11 mouse cellular contexts compared by ENCODE assay signal in genomic region chr11:107447349-107447748, GRCm38 (mm10). TPM values are rescaled to one million over a fixed set of nuclear protein-coding genes. Genes with fewer than 3 reads are reported as not detected.
DNase-seq lines count a peak whose midpoint lies in the region; ATAC-seq and TF ChIP-seq lines count a peak whose summit lies in the region.
"Had no signal": no experiment of that assay in that cellular context is flagged by ENCODE, and none has a peak within 500 bp of the region (broad histone marks: within the 10 kb centered on the region; RNA-seq: fewer than 3 reads in every experiment).

No protein-coding gene starts in this region.

- H3K36me3 ChIP-seq in lung, postnatal 0 days (ENCODE audit: insufficient read depth, low read length) = no peaks in the 10 kb centered on the region
- H3K36me3 ChIP-seq in erythroblast, embryonic 14.5 days (ENCODE audit: control insufficient read depth) = peaks cover 17% of the 10 kb centered on the region
- H3K36me3 ChIP-seq in myocyte (ENCODE audit: control insufficient read depth, insufficient read depth) = no peaks in the 10 kb centered on the region
- no peaks in the 10 kb centered on the region for H3K36me3 ChIP-seq in forebrain, embryonic 16.5 days (ENCODE audit: control insufficient read depth, insufficient read depth)
- H3K36me3 ChIP-seq: neural tube, embryonic 15.5 days had no signal

- H3K79me2 ChIP-seq in myocyte (ENCODE audit: control insufficient read depth, insufficient read depth) = no peaks in the 10 kb centered on the region

- no peaks in the 10 kb centered on the region for H3K9me3 ChIP-seq in lung, postnatal 0 days (ENCODE audit: low read length)
- H3K9me3 ChIP-seq in erythroblast, embryonic 14.5 days (ENCODE audit: control insufficient read depth, low read length) = no peaks in the 10 kb centered on the region
- H3K9me3 ChIP-seq in forebrain, embryonic 16.5 days (ENCODE audit: control insufficient read depth, low read length) = no peaks in the 10 kb centered on the region
- H3K9me3 ChIP-seq: neural tube, embryonic 15.5 days had no signal

- 40% methylated on average over 5 of the region's 5 CpGs for WGBS in lung, postnatal 0 days
- 76% methylated on average over 5 of the region's 5 CpGs for WGBS in forebrain, embryonic 16.5 days

- no peak overlapping the region for H3K9ac ChIP-seq in lung, postnatal 0 days (replicated peaks; ENCODE audit: low read depth)
- H3K9ac ChIP-seq in forebrain, embryonic 16.5 days (replicated peaks; ENCODE audit: low read depth, low read length) = no peak overlapping the region
- H3K9ac ChIP-seq: lung, embryonic 14.5 days; neural tube, embryonic 15.5 days had no signal

- no peak for TF ChIP-seq CTCF in lung, postnatal 0 days (IDR thresholded peaks at IDR 0.05)

- DNase-seq in lung, postnatal 25 days (ENCODE audit: low spot score) = peak; percentile 52
- no peak for DNase-seq in lung, postnatal 0 days (ENCODE audit: low spot score)
- peak; percentile 45 for DNase-seq in thymus, postnatal 4 days
- DNase-seq in retina, embryonic 14.5 days (ENCODE audit: low spot score) = no peak
- DNase-seq in right cerebral cortex, adult 2 months (ENCODE audit: low spot score in 2 of 2) = no peak
- DNase-seq: kidney, postnatal 25 days; lung, embryonic 14.5 days had no signal

- ATAC-seq in lung, postnatal 0 days = no peak
- ATAC-seq in forebrain, embryonic 16.5 days = no peak

- TF ChIP-seq EP300 in lung, postnatal 0 days (IDR thresholded peaks at IDR 0.05) = no peak

- no peak overlapping the region for H3K4me2 ChIP-seq in lung, postnatal 0 days (replicated peaks; ENCODE audit: low read depth, low read length)
- H3K4me2 ChIP-seq in myocyte (ENCODE audit: low read depth) = peak overlapping the region; percentile 24
- H3K4me2 ChIP-seq in forebrain, embryonic 16.5 days (ENCODE audit: low read length) = no peak overlapping the region
- H3K4me2 ChIP-seq: lung, embryonic 14.5 days; neural tube, embryonic 15.5 days had no signal

- no peaks in the 10 kb centered on the region for H3K27me3 ChIP-seq in lung, postnatal 0 days (replicated peaks; ENCODE audit: insufficient read depth, low read length)
- H3K27me3 ChIP-seq in erythroblast, embryonic 14.5 days (ENCODE audit: control insufficient read depth) = no peaks in the 10 kb centered on the region
- H3K27me3 ChIP-seq in myocyte (ENCODE audit: control insufficient read depth, insufficient read depth, insufficient read length) = no peaks in the 10 kb centered on the region
- no peaks in the 10 kb centered on the region for H3K27me3 ChIP-seq in forebrain, embryonic 16.5 days (replicated peaks; ENCODE audit: control insufficient read depth, insufficient read depth, low read length)
- H3K27me3 ChIP-seq: neural tube, embryonic 15.5 days had no signal

- H3ac ChIP-seq in myocyte (ENCODE audit: control insufficient read depth, insufficient read length) = no peak overlapping the region

- H3K4me3 ChIP-seq in lung, postnatal 0 days (ENCODE audit: low read depth, low read length) = no peak overlapping the region
- peak overlapping the region; percentile 49 for H3K4me3 ChIP-seq in erythroblast, embryonic 14.5 days (replicated peaks)
- H3K4me3 ChIP-seq in myocyte = no peak overlapping the region
- no peak overlapping the region for H3K4me3 ChIP-seq in forebrain, embryonic 16.5 days (replicated peaks; ENCODE audit: low read length)
- H3K4me3 ChIP-seq: neural tube, embryonic 15.5 days had no signal

- TF ChIP-seq POLR2A in myocyte (IDR thresholded peaks at IDR 0.05; ENCODE audit: insufficient read length, low read depth) = no peak

- no peak overlapping the region for H3K27ac ChIP-seq in lung, postnatal 0 days (ENCODE audit: low read length)
- no peak overlapping the region for H3K27ac ChIP-seq in forebrain, embryonic 16.5 days (ENCODE audit: low read length)
- H3K27ac ChIP-seq: neural tube, embryonic 15.5 days had no signal

- no peaks in the 10 kb centered on the region; the same call in 1 of the 2 replicates for H3K4me1 ChIP-seq in lung, postnatal 0 days (ENCODE audit: insufficient read depth, low read depth, low read length)
- H3K4me1 ChIP-seq in erythroblast, embryonic 14.5 days (ENCODE audit: control insufficient read depth) = peaks cover 77% of the 10 kb centered on the region
- peaks cover 8% of the 10 kb centered on the region; the same call in 1 of the 2 replicates for H3K4me1 ChIP-seq in forebrain, embryonic 16.5 days (replicated peaks; ENCODE audit: control insufficient read depth, insufficient read depth, low read length)

TF ChIP-seq in myocyte, 11 proteins besides CTCF, POLR2A, EP300 and RAD21:
- TF ChIP-seq CEBPB (IDR thresholded peaks at IDR 0.05; ENCODE audit: insufficient read depth, poor library complexity, severe bottlenecking) (no peak), E2F4 (IDR thresholded peaks at IDR 0.05; ENCODE audit: insufficient read depth) (no peak), MYOD1 (IDR thresholded peaks at IDR 0.05; ENCODE audit: control insufficient read depth in 1 of 3, insufficient read length in 2 of 3, low read depth in 2 of 3) (peak in 1 of 3 experiments; percentile 18), MYOG (IDR thresholded peaks at IDR 0.05; ENCODE audit: control insufficient read depth in 1 of 3, insufficient read depth in 1 of 3, insufficient read length in 2 of 3, low read depth in 2 of 3) (peak in 1 of 3 experiments; percentile 31)

RNA-seq across cellular contexts. Expression of gene Pitpnc1, which starts 23.1 kb away (rescaled TPM):
- 16.3 and 22.2 TPM in 2 replicates for polyA plus RNA-seq in lung, postnatal 0 days (2015; fragmentation: Nextera tagmentation; extraction: Ambion mirVana)
- 0.29 and 0.37 TPM in 2 replicates for polyA plus RNA-seq in erythroblast, embryonic 14.5 days (2012)
- 0.74 TPM for polyA plus RNA-seq in myocyte (2012; fragmentation: generic; extraction: Trizol)
- 51.3 and 51.6 TPM in 2 replicates for polyA plus RNA-seq in forebrain, embryonic 16.5 days (2015; fragmentation: Nextera tagmentation; extraction: Ambion mirVana)

RNA-seq across cellular contexts. Expression of gene Psmd12, which starts 31.9 kb away (rescaled TPM):
- polyA plus RNA-seq in lung, postnatal 0 days (2015; fragmentation: Nextera tagmentation; extraction: Ambion mirVana) = 92.6 TPM in 2 replicates
- polyA plus RNA-seq in erythroblast, embryonic 14.5 days (2012) = 2.8 and 4.4 TPM in 2 replicates
- polyA plus RNA-seq in myocyte (2012; fragmentation: generic; extraction: Trizol) = 66.3 TPM
- polyA plus RNA-seq in forebrain, embryonic 16.5 days (2015; fragmentation: Nextera tagmentation; extraction: Ambion mirVana) = 148 and 153 TPM in 2 replicates

Comparison
In these comparisons a context has a peak if more than half of its experiments do, and no peak if none do; other contexts are left out.
1. DNase-seq: peak in lung, postnatal 25 days (single experiment) and thymus, postnatal 4 days (single experiment); none in lung, postnatal 0 days (single experiment), retina, embryonic 14.5 days (single experiment) and right cerebral cortex, adult 2 months (0 of 2).
2. RNA of gene Psmd12, which starts 31.9 kb away (polyA plus RNA-seq): 148 to 153 TPM in forebrain, embryonic 16.5 days, 92.6 TPM in lung, postnatal 0 days and 66.3 TPM in myocyte (single experiment); 2.8 to 4.4 TPM in erythroblast, embryonic 14.5 days; every median in the first group is over 10 times any median in the second.